Mouse (Mus musculus): Measurements from ENCODE around the gene Myrf.

DNA sequence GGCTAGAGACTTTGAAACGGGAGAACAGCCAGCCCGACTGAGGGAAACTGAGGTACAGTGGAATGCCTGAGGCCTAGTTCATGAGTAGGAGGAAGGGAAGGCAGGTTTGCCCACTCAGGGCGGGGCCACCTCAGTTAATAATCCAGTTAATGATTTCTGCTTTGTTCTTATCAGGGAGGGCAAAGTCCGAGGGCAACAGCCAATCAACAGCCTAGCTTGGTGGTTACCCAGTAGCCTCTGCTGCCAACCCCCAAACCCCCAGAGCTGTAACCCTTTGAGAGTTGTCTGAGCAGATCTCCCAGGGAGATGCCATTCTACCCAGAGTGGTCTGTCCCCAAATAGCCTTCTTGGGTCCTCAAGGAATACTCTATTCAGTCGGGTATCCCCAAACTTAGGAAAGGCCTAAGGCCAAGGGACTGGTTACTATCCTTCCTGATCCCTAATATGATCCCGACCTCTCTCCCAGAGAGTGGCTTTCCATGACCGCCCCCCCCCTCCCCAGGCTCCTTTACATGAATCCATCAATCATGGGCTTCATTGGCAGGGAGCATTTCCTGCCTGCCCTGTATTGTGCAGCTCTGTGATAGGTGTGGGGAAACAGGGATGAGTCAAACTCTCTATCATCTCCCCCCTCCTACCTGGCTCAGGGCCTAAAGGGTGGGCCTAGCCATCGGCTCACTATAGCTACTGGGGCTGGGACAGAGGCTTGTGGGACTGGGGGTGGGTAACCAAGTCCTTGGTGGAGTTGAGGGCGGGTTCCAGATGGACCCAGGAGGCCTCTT, 4.6 kb downstream of the Myrf start:
- TF ChIP-seq POLR2A (IDR thresholded peaks at IDR 0.05; ENCODE audit: borderline replicate concordance, extremely low read depth, low read depth, low read length), result no peak
- TF ChIP-seq CTCF (IDR thresholded peaks at IDR 0.05; ENCODE audit: insufficient read depth, low read length), result no peak
